Mouse (Mus musculus) ovary, adult 2 months (tissue): ENCODE measurements around the gene Stoml3. TPM values are rescaled to one million over a fixed set of nuclear protein-coding genes. Genes with fewer than 3 reads are reported as not detected.

Experiments
- polyA plus RNA-seq: library from polyadenylated mRNA; depleted of rRNA; stranded (reverse); fragments of >200 nt; gene quantifications from 2 replicates; pipeline ENCODE4 v1.2.3, GENCODE M21; 2012; rRNA removed

The Stoml3 gene
- 3.0 and 3.1 TPM in 2 replicates for polyA plus RNA-seq

DNA sequence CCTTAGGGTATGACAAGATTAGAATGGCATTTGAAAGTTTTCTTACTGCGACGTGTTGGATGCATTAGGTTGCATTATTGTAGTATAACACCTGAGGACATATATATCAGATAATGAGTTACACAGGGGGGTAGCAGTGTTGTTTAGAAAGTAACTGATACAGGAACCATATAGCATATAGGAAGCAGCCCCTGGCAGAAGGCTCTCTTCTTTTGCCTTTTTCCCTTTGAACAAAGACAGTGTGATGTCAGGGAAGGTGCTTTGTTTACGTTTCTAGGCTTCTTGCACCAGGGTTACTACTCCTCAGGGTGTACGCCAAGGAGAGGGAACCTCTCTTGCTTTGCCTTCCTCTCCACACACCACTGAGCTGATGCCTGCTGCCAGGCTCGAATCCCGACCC lies at the start of gene Stoml3:
TSS of gene Stoml3 (plus strand) at position 301 of the 400 bp plus-strand sequence.

DNA sequence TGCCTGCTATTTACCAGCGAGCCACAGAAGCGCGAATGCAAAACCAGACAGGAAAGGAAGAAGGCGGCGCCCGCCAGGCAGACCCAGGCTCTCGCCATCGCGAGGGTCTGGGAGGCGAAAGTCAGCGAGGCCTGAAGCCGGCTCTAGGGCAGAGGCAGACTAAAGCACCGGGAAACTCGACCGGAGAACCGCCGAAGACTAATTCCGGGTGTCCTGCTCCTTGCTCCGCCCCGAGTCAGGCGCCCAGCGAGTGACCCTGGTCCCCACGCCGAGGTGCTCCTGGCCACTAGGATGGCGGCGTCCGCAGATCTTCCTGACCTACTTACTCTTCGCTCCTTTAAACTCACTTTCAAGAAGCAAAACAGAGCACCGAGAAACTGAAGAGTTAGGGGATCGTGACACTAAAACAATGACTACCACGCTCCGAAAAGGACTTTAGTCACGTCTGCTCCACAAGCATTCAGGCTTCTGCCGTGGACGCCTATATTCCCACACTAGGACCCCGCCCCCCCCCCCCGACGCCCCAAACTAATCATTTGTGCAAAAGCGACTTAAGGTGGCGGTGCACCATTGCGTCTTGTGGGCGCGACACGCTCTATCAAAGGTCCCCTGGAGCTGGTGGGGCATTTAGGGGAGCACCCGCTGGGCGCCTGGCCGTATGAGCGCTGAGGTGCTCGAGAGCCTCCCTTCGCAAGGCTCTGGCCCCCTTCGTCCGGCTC lies 25.2 kb upstream of the Stoml3 start, which contains the start of the genes Nhlrc3 and Proser1:
TSS of gene Nhlrc3 (minus strand) at position 287 of the 719 bp plus-strand sequence.
TSS of gene Proser1 (plus strand) at position 621 of the 719 bp plus-strand sequence.

Other genes starting within 250 kb of the Stoml3 start
- 7.6 and 7.7 TPM in 2 replicates for gene Nhlrc3, start 25.3 kb upstream of the Stoml3 start, polyA plus RNA-seq
- 22.7 and 32.5 TPM in 2 replicates for gene Proser1, start 25.0 kb upstream of the Stoml3 start, polyA plus RNA-seq
- gene Frem2, start 168.7 kb downstream of the Stoml3 start, polyA plus RNA-seq, result 1.9 and 2.8 TPM in 2 replicates